Mouse (Mus musculus) layer of hippocampus, postnatal 25 days (tissue): ENCODE data around the gene Gpr150. TPM values are rescaled to one million over a fixed set of nuclear protein-coding genes. Genes with fewer than 3 reads are reported as not detected.
A peak's percentile ranks its signal among the peaks of the same experiment; 100 is the strongest.

ENCODE experiments used
- DNase-seq, 2 experiments: peaks; one replicate each; pipeline ENCODE4 v3.0.0; 2022; ENCODE audit warnings: mixed read lengths in 2 of 2, low spot score in 1 of 2; ENCODE audit errors: extremely low spot score in 1 of 2
- total RNA-seq, 2 experiments: library from RNA; stranded (reverse); gene quantifications; 2 replicates each; pipeline ENCODE4 v1.2.3; 2021

Gpr150 gene
- total RNA-seq = 1 to 10 TPM; 1.7 to 1.9 TPM

DNA sequence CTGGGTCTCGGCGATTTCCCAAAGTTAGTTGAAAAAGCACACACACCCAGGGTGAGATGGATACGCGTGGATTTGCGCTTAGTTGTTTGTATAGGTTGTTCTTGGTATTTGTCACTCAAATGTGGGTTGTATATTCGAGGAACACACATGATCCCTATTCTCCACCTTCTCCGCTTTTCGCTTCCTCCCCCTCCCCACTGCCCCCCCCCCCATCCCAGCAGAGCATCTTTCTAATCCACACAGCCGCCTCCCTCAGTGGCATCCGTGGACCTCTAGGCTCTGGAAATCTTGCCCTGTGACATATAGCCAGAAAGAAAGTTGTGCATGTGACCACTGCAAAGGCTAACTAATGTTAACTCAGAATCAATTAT is at the start of gene Gpr150:
TSS of gene Gpr150 (minus strand) at position 101 of the 371 bp plus-strand sequence.
- no peak for DNase-seq

DNA sequence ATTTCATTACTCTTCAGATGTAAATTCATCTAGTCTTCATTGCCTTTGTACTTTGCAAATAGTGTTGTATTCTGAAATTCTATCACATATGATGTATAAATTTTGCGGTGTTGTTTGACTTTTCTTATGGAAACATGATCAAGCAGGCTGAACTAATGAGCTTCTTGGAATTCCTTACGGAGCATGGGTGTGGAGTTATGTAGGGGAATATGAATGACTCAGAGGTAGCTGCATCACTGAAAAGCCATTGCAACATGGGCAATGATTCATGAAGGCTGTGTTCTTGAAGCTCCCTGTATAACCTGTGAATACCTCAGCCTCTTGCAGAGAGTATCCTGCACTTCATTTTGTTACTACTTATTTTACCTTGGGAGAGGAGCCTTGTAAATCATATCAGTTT is 45.2 kb upstream of the Gpr150 start:
- no peak for DNase-seq

DNA sequence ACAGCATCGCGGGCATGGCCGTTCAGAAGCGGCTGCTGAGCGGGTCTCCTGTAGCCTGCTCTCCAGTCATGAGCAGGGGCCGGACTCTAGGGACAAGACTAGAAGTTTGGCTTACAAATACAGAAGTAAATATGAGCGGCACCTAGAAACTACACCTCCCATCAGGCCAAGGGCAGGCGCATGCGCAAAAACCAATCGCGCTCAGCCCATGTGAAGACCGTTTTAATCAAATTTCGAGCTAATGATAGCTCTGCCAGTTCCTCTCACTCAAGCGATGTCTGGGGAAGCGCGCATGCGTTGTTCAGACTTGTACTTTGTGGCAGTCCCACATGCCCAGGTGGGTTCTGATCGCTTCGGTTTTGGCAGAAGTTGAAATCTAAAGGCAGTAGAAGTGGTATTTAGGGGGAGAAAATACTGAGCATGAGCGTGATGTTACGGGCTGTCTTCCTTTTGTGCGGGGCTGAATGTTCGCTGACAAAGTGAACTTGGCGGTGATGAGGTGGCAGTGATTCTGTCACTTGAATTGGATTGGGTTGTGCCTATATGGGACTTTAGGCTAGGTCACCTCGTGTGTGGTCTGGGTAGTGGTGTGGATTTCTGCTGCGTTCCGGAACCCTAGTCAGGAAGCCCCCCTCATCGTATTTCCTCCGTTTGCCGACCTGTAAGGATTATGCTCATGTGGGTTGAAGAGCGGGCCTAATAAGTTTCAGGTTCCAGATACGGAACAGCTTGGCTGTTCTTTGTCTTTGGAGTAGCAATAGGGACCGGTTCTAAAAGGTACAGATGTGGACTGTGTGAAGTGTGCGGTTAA is 41.9 kb upstream of the Gpr150 start, which contains the start of the genes Arsk and Ttc37:
TSS of gene Arsk (minus strand) at position 168 of the 811 bp plus-strand sequence.
TSS of gene Ttc37 (plus strand) at position 242 of the 811 bp plus-strand sequence.
- peak; percentile 78 to 87 for DNase-seq

DNA sequence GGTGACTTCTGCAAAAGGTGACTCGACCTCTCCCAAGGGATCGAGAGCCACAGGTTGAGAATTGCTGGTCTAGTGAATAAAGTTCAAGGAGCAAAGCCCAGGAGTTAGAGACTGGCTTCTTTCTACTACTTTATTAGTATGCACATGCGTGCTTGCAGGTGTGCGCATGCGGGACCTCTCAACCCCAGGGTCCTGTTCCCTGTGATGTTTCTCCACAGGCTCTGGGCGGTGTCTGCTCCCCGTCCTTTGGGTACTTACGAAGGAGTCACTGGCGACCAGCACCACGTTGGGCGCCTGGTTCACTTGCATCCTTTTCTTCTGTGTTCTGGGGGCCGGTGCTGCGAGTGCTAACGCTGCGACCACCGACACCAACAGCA is 41.3 kb upstream of the Gpr150 start:
- DNase-seq = no peak

DNA sequence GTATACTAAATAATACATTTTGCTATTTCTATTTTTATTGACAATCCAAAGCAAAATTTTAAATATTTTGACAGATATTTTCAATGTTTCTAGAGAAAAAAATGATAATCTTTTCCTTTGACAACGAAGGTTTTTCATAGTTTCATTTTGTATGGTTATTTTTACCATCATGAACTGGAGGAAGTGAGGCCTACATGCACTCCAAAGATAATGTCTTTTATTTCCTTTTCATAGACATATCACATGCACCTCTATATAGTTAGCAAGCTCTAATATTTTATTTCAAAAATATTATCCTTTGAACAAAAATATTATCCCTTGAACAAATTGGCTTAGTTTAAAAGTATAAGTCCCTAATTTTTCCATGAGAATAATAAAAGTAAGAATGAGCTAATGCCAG is 17.5 kb upstream of the Gpr150 start:
- no peak for DNase-seq

DNA sequence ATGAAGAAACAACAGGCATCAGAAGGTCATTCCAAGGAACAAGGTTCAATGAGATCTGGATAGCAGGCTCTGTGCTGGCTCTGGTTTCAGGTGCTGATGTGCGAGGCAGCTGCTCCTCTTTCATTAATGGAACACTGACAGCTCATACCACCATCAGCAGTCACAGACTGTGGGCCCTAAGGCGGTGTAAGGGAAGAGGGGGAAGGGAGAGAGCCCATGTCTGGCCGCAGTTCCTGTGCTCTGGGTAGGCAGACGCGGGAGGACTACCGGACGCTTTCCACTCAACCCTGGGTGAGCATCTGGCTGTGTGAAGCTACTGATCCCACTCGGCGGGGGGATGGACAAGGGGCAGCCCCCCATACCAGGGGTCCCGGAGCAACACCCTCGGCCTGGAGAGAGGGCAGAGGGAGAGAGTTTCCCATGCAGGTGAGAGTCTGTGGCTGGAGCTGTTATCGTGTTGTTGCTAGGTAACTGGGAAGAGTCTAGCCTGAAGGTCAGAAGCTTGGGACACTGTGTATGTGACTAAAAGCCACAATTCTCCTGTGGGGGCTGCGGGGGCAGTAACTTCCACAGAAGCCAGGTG is 7.7 kb upstream of the Gpr150 start:
- DNase-seq = no peak

DNA sequence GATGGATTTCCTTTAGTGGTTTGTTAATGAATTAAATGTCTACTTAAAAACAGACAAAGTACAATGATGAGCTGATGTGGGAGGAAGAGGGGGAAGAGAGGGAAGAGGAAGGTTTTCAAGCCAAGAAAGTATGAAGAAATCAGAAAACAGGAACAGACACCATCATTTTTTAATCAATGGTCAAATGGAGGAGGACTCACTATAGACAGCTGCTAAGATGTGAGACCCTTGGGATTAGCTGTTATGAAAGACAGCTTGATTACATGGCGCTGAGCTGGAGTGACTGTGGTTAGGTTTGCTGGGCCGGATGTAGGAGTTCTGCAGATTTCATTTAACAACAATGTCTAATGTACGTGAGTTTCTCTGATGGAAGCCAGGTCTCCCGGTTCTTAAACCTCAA is 6.8 kb upstream of the Gpr150 start:
- no peak for DNase-seq

DNA sequence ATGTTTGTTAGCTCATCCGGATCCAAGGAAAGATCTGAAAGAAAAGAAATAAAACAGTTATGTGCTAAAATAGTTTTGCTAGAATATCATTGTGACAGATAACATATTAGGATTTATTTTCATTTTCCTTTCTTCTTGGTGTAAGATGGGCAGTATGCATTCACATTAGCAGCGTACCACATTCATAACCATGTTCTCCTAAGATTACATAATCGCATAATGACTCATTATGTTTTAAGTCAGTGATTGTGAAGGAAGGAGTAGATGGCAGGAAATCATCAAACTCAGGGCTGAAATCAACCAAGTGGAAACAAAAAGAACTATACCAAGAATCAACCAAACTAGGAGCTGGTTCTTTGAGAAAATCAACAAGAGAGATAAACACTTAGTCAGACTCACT is 5.8 kb upstream of the Gpr150 start:
- DNase-seq = no peak

DNA sequence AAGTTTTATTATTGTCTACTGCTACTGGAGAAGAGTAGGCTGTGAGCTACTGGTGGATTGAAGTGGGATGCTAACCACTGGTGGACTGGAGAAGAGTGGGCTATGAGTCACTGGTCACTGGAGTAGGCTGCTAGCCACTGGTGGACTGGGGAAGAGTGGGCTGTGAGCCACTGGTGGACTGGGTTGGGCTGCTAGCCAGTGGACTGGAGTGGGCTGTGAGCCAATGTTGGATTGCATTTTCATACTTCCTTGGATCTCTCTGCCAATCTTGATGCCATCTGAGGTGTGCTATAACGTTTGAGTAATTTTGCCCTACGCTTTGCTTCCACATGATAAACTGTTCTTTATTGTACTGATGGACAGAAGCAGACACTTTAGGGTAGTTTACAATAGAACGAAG is 5.3 kb upstream of the Gpr150 start:
- no peak for DNase-seq

DNA sequence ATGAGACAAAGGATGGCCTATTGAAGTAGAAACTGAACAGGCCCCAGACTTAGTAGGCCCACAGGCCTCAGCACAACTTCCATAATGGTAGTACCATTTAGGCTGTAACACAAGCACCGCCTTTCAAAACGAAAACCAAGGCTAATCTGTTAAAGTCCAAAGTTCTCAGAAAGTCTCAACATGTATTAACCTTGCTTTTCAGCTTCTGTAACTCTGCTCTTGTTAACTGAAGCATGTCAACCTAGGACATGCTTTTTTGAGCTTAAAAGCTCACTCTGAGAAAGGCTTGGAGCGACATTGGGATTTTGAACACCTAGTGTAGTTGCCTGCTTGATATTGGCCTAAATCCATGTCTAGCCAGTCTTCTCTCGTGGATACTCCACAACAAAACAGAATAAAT is 2.8 kb upstream of the Gpr150 start:
- no peak for DNase-seq

DNA sequence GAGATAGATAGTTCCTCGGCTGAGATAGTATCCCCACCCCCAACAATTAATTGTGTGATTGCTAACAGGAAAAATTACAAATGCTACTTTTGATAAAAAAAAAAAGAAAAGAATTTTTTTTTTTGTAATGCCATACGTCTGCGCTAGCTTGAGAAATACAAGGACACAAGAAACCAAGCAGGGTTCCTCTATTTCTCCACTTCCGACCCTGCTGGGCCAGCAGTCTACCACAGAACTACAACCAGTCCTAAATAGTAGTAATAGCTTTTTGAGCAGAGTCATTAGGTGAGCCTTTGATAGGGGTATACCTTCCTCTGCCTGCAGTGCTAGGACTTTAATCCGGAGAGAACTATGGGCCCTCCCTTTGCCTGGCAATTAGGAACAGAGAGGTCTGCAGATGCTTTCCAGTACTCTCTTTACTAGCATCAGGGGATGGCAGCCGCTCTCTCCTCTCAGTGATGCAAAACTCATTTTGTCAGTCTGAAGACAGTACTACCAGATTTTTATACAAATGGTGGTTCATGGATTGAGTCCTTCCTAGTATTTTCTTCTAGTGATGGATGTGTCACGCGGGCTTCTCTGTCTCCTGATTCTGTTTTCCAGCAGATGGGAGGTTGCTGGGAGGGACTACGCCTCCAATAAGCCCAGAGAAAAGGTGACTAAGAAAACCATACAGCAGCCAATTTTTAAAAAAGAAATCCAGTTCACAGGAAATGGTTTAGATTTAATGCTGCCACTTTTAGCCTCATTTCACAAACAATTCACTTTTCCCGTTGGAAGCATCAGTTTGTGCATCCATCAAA is 672 bp upstream of the Gpr150 start:
- no peak for DNase-seq

DNA sequence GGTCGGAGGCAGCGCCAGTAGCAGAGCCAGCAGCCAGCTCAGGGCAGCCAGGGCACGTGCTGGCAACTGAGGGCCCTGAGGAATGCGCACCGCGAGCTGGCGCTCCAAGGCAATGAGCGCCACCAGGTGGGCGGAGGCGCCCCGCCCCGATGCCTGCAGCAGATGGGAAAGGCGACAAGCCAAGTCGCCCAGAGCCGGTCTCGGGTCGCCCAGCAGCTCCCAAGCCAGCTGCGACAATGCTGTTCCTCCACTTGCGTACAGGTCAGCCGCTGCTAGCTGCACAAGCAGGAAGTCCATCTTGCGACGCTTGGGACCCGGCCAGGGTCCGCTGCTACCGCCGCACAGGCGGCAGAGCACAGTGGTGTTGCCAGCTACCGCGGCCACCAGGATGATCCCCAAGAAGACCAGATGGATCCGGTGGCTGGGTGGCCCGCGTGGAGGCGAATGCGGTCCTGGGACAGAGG is 503 bp downstream of the Gpr150 start:
- peak; percentile 57 to 64 for DNase-seq

DNA sequence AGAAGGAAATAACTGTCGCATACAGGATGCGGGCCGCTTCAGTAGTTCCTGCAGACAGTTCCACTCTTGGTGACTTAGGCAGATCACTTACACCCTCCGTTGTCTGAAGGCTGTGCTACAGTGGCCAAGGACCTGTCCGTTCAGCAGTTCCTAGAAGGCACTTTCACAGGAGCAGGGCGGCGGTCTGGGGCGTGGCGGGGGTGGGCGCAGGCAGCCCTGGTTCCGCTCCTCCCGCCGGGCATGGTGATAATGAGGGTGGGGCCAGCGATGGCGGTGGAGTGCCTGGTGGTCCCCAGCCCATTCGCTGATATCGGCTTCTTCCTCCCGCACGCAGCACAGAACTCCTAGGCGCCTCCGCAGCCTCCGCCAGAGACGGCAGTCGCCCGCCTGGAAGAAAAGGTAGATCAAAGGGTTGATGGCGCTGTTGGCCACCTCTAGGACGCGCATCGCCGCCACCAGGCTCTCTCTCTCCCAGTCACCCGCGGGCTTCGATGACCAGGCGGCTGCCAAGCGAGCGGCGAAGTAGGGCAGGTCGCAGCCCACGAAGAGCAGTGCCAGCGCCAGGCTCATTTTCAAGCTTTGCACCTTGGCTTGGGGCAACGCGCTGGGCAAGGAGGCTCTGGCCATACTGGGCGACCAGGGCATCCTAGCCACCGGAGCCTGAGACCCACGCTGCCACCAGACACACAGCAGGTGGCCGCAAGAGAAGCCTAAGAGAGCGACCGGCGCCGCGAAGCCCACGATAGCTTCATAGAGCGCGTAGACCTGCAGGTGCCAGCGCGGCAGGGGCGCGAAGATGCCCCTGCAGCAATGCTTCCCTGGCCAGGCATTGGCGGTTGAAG is 1.2 kb downstream of the Gpr150 start:
- peak; percentile 15 to 40 for DNase-seq

DNA sequence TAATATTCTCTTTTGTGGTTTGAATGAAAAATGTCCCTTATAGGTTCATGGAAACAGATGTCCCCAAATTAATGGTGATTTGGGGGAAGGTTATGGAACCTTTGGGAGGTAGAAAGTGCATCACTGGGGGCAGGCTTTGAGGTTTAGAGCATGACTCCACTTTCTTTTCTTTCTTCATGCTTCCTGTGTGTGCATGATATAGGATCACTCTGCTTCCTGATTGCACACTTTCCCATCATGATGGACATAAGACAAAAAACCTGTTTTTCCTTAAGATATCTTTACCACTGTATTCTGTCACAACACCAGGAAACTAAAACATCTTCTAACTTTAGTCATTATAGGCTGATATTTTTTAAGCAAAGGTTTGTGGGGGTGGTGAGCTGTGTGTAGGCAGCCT is 11.8 kb downstream of the Gpr150 start:
- DNase-seq = no peak

DNA sequence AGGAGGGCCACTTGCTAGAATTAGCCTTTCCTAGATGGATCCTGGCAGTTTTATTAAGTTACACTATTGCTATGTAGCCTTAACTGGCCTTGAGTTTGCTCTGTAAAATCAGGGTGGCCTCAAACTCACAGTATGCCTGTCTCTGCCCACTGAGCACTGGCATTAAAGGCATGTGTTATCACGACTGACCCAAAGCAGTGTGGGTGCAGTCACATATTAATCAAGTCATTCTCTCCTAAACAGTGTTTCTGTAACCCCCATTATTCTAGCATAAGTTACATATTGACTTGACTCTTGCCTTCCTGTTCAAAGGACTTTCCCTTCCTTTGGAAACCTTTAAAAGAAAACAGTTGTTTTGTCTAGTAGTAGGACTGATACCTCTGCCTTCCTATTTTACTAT is 14.3 kb downstream of the Gpr150 start:
- DNase-seq = no peak

DNA sequence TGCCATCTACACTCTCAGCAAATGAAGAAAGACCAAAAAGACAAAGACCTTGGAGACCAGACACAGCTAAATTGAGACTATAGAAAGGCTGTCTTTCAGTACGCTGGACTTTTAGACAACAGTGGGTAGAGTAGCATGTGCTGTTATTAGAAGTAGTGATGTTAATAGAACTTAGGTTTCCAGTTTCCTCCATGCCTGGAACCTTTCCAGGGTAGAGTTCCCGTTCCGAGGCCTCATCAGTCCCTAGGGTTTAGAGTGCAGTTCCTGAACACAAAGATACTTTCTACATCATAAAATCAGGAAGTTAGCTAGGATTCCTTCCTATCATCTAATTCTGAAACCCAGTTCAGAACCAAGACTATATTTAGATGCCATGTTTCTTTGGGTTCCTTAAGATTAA is 32.2 kb downstream of the Gpr150 start:
- DNase-seq = no peak

DNA sequence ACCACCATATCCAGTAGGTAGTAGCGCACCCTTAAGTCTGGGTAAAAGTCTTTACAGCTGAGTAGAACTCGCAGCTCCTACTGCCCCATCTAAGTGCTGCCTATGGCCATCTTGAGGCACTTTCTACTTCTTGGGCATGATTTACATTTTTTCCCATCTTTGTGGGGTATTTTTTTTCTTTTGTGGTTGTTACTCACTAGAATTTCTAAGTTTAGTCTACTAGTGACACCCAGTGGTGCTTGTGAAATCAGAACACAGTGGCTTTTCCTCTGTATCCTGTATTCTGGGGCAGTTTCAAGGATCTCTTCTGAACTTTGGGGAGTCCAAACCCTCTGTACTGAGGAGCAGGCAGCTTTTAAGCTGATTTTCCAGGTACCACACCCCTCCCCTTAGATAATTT is 35.0 kb downstream of the Gpr150 start:
- DNase-seq = no peak

DNA sequence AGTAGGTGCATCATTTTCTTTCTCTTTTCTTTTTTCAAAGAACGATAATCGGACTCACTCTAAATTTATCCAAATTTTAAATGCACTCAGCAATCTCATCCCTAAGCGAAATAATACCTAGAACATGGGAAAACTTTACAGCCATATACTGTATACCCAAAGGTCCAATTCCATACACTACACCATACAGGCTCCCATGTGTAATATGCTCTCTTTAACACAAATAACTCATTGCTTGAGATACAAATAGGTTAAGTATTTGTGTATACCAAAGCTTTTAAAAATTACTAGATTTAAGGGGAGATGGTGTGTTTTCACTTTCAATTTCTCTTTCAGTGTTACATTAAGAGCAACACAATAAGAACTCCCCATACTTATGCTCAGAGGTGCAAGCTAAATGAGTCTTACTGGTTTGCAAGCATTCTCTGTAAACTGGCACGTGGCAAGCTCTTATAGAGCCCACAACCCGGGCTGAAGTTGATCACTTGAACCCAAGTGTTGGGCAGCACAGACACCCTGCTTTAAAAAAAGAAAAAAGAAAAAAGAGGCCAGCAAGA is 37.9 kb downstream of the Gpr150 start:
- no peak for DNase-seq

DNA sequence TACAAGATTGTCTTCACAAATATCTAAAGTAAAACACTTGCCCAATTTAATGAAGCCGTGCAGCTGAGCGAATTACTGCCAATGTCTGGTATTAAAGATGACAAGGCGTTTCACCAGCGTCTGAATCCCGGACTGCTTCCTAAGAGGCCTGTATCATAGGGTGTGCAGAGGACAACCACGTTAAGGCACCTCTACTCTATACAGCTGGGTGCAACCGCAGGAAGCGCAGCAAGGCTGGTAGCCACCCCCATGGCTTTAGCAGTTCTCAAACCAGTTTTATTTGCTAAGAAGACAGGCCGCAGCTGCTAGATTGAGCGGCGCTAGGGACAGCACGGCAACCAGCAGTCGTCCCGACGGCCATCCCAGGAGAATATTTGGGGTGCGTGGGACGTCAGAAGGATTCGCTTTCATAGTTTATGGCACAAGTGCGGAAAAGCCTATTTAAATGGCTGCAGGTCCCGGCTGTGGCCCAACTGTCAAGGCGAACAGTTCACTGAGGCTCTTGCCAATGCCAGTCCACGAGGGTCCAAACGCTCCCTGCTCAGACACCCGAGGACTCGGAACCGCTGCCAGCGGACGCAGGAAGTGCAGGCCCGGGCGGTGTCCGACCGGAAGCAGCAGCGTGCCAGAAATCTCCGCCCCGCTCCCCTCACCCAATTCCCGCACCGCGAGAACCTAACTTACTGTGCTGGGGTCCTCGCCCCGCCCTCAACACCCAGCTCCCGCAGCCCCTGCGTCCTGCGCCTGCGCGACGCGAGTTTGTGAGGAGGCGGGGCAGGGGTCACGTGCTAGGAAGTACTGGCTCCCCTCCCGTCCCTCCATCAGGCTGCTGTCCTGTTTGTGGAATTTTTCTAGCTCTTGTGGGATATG is 38.6 kb downstream of the Gpr150 start, which contains the start of gene Rfesd:
TSS of gene Rfesd (minus strand) at position 746 of the 870 bp plus-strand sequence.
- DNase-seq = peak; percentile 85 to 86
